In the genomic region with DNA sequence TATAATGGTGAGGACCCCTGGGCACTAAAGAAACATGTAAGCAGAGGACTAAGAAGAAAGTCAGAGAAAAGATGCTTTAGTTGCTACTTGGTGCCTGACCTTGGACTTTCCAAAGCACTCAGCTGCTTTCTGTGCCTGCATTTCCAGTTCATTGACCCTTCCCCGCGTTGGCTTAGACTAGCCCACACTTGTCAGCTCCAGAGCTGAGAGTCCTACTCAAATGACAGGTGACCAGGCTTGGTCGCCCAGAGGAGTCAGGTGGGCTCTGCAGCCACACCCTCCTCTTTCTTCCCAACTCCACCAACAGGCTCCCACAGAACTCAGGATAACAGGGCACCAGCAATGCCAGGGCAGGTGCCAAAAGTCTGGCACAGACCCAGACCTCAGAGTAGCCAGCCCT, we compare ENCODE assay signal across 25 mouse cellular contexts. TPM values are rescaled to one million over a fixed set of nuclear protein-coding genes. Genes with fewer than 3 reads are reported as not detected.
DNase-seq lines count a peak whose midpoint lies in the region; ATAC-seq lines count a peak whose summit lies in the region.
"Had no signal": no experiment of that assay in that cellular context is flagged by ENCODE, and none has a peak within 500 bp of the region (broad histone marks: within the 10 kb centered on the region; RNA-seq: fewer than 3 reads in every experiment).

No protein-coding gene starts in this region.

- WGBS in kidney, embryonic 14.5 days, result 37% methylated on average over 3 of the region's 3 CpGs
- 72% methylated on average over 3 of the region's 3 CpGs for WGBS in hindbrain, embryonic 12.5 days

- ATAC-seq in kidney, embryonic 14.5 days (ENCODE audit: low FRiP score, low TSS enrichment), result no peak
- no peak for ATAC-seq in hindbrain, embryonic 12.5 days (ENCODE audit: low FRiP score)

- no peaks in the 10 kb centered on the region for H3K36me3 ChIP-seq in kidney, embryonic 14.5 days (ENCODE audit: control insufficient read depth, insufficient read depth, low read length)
- no peaks in the 10 kb centered on the region for H3K36me3 ChIP-seq in hindbrain, embryonic 12.5 days
- H3K36me3 ChIP-seq: forebrain, embryonic 12.5 days; hindbrain, embryonic 13.5 days; midbrain, embryonic 10.5 days had no signal

- no peak overlapping the region for H3K27ac ChIP-seq in kidney, embryonic 14.5 days (ENCODE audit: low read depth, low read length)
- no peak overlapping the region for H3K27ac ChIP-seq in hindbrain, embryonic 12.5 days
- H3K27ac ChIP-seq: forebrain, embryonic 12.5 days; gastrocnemius, adult 2 months; hindbrain, embryonic 13.5 days; macrophage; midbrain, embryonic 10.5 days had no signal

- H3K27me3 ChIP-seq in kidney, embryonic 14.5 days (ENCODE audit: control insufficient read depth, insufficient read depth, low read length), result no peaks in the 10 kb centered on the region
- H3K27me3 ChIP-seq in hindbrain, embryonic 12.5 days, result no peaks in the 10 kb centered on the region
- H3K27me3 ChIP-seq: forebrain, embryonic 12.5 days; hindbrain, embryonic 13.5 days had no signal

- H3K4me2 ChIP-seq in kidney, embryonic 14.5 days (replicated peaks; ENCODE audit: low read depth, low read length), result no peak overlapping the region
- no peak overlapping the region for H3K4me2 ChIP-seq in hindbrain, embryonic 12.5 days (replicated peaks)
- H3K4me2 ChIP-seq: forebrain, embryonic 12.5 days; heart, embryonic 11.5 days; hindbrain, embryonic 13.5 days; lung, embryonic 14.5 days had no signal

- H3K4me1 ChIP-seq in kidney, embryonic 14.5 days (ENCODE audit: control insufficient read depth, insufficient read depth, low read length), result no peaks in the 10 kb centered on the region
- no peaks in the 10 kb centered on the region for H3K4me1 ChIP-seq in hindbrain, embryonic 12.5 days
- H3K4me1 ChIP-seq: forebrain, embryonic 12.5 days; hindbrain, embryonic 13.5 days; midbrain, embryonic 10.5 days had no signal

- H3K9ac ChIP-seq in kidney, embryonic 14.5 days (ENCODE audit: low read depth, low read length), result no peak overlapping the region
- no peak overlapping the region for H3K9ac ChIP-seq in hindbrain, embryonic 12.5 days
- H3K9ac ChIP-seq: forebrain, embryonic 12.5 days; hindbrain, embryonic 13.5 days; lung, embryonic 14.5 days had no signal

- peak; percentile 47 for DNase-seq in kidney, adult 11 months
- peak; percentile 50 to 64 for DNase-seq in urinary bladder, adult 18-20 months (ENCODE audit: low spot score in 2 of 2)
- no peak for DNase-seq in urinary bladder, adult 2 months (ENCODE audit: low spot score)
- peak; percentile 17 for DNase-seq in kidney, postnatal 10 days
- no peak for DNase-seq in embryo, embryonic 10.5 days (ENCODE audit: low spot score)
- DNase-seq: adrenal gland, postnatal 10 days; B cell, adult 2 months; cerebellum, adult 11-12 months; cerebellum, postnatal 36 days; gastrocnemius, adult 2 months; heart, postnatal 10 days; liver; lung, embryonic 14.5 days; right cerebral cortex, postnatal 4 days; thymus, adult 2 months had no signal

- H3K9me3 ChIP-seq in kidney, embryonic 14.5 days (ENCODE audit: control insufficient read depth, low read length), result no peaks in the 10 kb centered on the region
- H3K9me3 ChIP-seq in hindbrain, embryonic 12.5 days (replicated peaks), result no peaks in the 10 kb centered on the region
- H3K9me3 ChIP-seq: forebrain, embryonic 12.5 days; hindbrain, embryonic 13.5 days; midbrain, embryonic 10.5 days had no signal

- H3K4me3 ChIP-seq in kidney, embryonic 14.5 days (ENCODE audit: low read length), result no peak overlapping the region
- H3K4me3 ChIP-seq in hindbrain, embryonic 12.5 days, result no peak overlapping the region
- H3K4me3 ChIP-seq: forebrain, embryonic 12.5 days; gastrocnemius, adult 2 months; hindbrain, embryonic 13.5 days; midbrain, embryonic 10.5 days had no signal

RNA-seq across cellular contexts. Expression of a gene that starts 9.4 kb away (rescaled TPM):
- polyA plus RNA-seq in kidney, embryonic 14.5 days (2014; fragmentation: Nextera tagmentation; extraction: Ambion mirVana), result not detected in 2 replicates
- polyA plus RNA-seq in urinary bladder, adult 2 months (2012; rRNA removed), result 0.58 and 0.91 TPM in 2 replicates
- polyA plus RNA-seq in hindbrain, embryonic 12.5 days (2016; fragmentation: Nextera tagmentation; extraction: Ambion mirVana), result 0.27 and 0.32 TPM in 2 replicates
- polyA plus RNA-seq: heart, embryonic 11.5 days; hindbrain, embryonic 13.5 days; intestine, embryonic 14.5 days; macrophage; midbrain, embryonic 10.5 days; neural tube, embryonic 11.5 days; stomach, embryonic 16.5 days had no signal

RNA-seq across cellular contexts. Expression of a gene that starts 14.9 kb away (rescaled TPM):
- 35.9 and 72.4 TPM in 2 replicates for polyA plus RNA-seq in kidney, embryonic 14.5 days (2014; fragmentation: Nextera tagmentation; extraction: Ambion mirVana)
- polyA plus RNA-seq in urinary bladder, adult 2 months (2012; rRNA removed), result 197 and 200 TPM in 2 replicates
- polyA plus RNA-seq in hindbrain, embryonic 12.5 days (2016; fragmentation: Nextera tagmentation; extraction: Ambion mirVana), result 90.7 and 91.7 TPM in 2 replicates

Comparison
In these comparisons a context has a peak if more than half of its experiments do, and no peak if none do; other contexts are left out.
1. DNase-seq: peak in kidney, adult 11 months (single experiment), urinary bladder, adult 18-20 months (2 of 2) and kidney, postnatal 10 days (single experiment); none in urinary bladder, adult 2 months (single experiment) and embryo, embryonic 10.5 days (single experiment).